Mouse (Mus musculus) E14TG2a.4 (cell line): Measurements from ENCODE around the gene Aco2.
A peak's percentile ranks its signal among the peaks of the same experiment; 100 is the strongest.

Experiments used
- H3K27me3 ChIP-seq: 2 replicates; pipeline ENCODE4 v1.6.1; 2014; ENCODE audit warnings: low read length, control low read depth; ENCODE audit not compliant: insufficient read depth
- H3K36me3 ChIP-seq: 2 replicates; pipeline ENCODE4 v1.6.1; 2014; ENCODE audit warnings: low read length, control low read depth; ENCODE audit not compliant: insufficient read depth
- H3K4me1 ChIP-seq: replicated peaks from 2 replicates; pipeline ENCODE4 v1.6.1; 2014; ENCODE audit warnings: low read depth, low read length, control low read depth
- H3K4me3 ChIP-seq: replicated peaks from 2 replicates; pipeline ENCODE4 v1.5.1; 2014; ENCODE audit warnings: mild to moderate bottlenecking, low read length
- H3K9me3 ChIP-seq: 2 replicates; pipeline ENCODE4 v1.6.1; 2014; ENCODE audit warnings: low read length, control low read depth
- CTCF ChIP-seq: conservative IDR thresholded peaks from 2 replicates; pipeline ENCODE4 v1.5.1; 2014; ENCODE audit warnings: low read length
- NANOG ChIP-seq: IDR thresholded peaks from 2 replicates; pipeline ENCODE4 v1.6.1; 2014; ENCODE audit warnings: borderline replicate concordance, low read length, mixed read lengths
- POU5F1 ChIP-seq: IDR thresholded peaks from 2 replicates; pipeline ENCODE4 v1.6.1; 2014; ENCODE audit warnings: low read length, borderline replicate concordance

The Aco2 gene

GRCm38 (mm10) chr15:81917621-81918463, 45.7 kb downstream of the Aco2 start:
- TF ChIP-seq POU5F1 (no peak), CTCF (peak; percentile 78)
- no peak overlapping the region for H3K4me3 ChIP-seq
- H3K36me3 ChIP-seq = peaks cover 96% of the 10 kb centered on the region
- peaks cover 83% of the 10 kb centered on the region for H3K4me1 ChIP-seq
- no peaks in the 10 kb centered on the region for H3K27me3 ChIP-seq
- no peaks in the 10 kb centered on the region for H3K9me3 ChIP-seq

GRCm38 (mm10) chr15:81919062-81919461, 47.0 kb downstream of the Aco2 start:
- Histone ChIP-seq H3K4me3 (no peak overlapping the region), H3K9me3 (no peaks in the 10 kb centered on the region), H3K4me1 (peaks cover 89% of the 10 kb centered on the region), H3K27me3 (no peaks in the 10 kb centered on the region), H3K36me3 (peaks cover 95% of the 10 kb centered on the region)
- TF ChIP-seq POU5F1 = no peak
- no peak for TF ChIP-seq NANOG
- TF ChIP-seq CTCF = no peak

GRCm38 (mm10) chr15:81920546-81921217, 48.6 kb downstream of the Aco2 start:
- TF ChIP-seq NANOG = no peak

GRCm38 (mm10) chr15:81921255-81921654, 49.1 kb downstream of the Aco2 start:
- TF ChIP-seq CTCF = no peak
- no peak for TF ChIP-seq NANOG
- TF ChIP-seq POU5F1 = no peak
- no peaks in the 10 kb centered on the region for H3K27me3 ChIP-seq
- H3K4me3 ChIP-seq = no peak overlapping the region
- H3K4me1 ChIP-seq = peaks cover 86% of the 10 kb centered on the region
- peaks cover 82% of the 10 kb centered on the region for H3K36me3 ChIP-seq
- no peaks in the 10 kb centered on the region for H3K9me3 ChIP-seq

More at GRCm38 (mm10) chr15:81920546-81921217, 48.6 kb downstream of the Aco2 start:
- Histone ChIP-seq H3K27me3 (no peaks in the 10 kb centered on the region), H3K36me3 (peaks cover 88% of the 10 kb centered on the region), H3K9me3 (no peaks in the 10 kb centered on the region), H3K4me3 (no peak overlapping the region), H3K4me1 (peaks cover 91% of the 10 kb centered on the region)

GRCm38 (mm10) chr15:81924933-81925332, 52.8 kb downstream of the Aco2 start:
- no peaks in the 10 kb centered on the region for H3K9me3 ChIP-seq
- H3K36me3 ChIP-seq = peaks cover 46% of the 10 kb centered on the region
- no peaks in the 10 kb centered on the region for H3K27me3 ChIP-seq
- H3K4me1 ChIP-seq = peaks cover 59% of the 10 kb centered on the region
- H3K4me3 ChIP-seq = peak overlapping the region; percentile 96
- TF ChIP-seq POU5F1 = no peak
- no peak for TF ChIP-seq CTCF
- no peak for TF ChIP-seq NANOG

GRCm38 (mm10) chr15:81925760-81926445, 53.8 kb downstream of the Aco2 start, which contains the start of gene Polr3h:
TSS of gene Polr3h (minus strand) at chr15:81926240.
- peaks cover 39% of the 10 kb centered on the region for H3K36me3 ChIP-seq
- H3K4me1 ChIP-seq = peaks cover 51% of the 10 kb centered on the region
- no peaks in the 10 kb centered on the region for H3K9me3 ChIP-seq
- no peaks in the 10 kb centered on the region for H3K27me3 ChIP-seq
- TF ChIP-seq NANOG (no peak), POU5F1 (no peak)
- peak within 1 kb of the TSS; percentile 96 for H3K4me3 ChIP-seq

GRCm38 (mm10) chr15:81926446-81926822, 54.3 kb downstream of the Aco2 start:
- H3K36me3 ChIP-seq = peaks cover 34% of the 10 kb centered on the region
- TF ChIP-seq POU5F1 (no peak), CTCF (no peak)

GRCm38 (mm10) chr15:81927741-81928140, 55.6 kb downstream of the Aco2 start:
- peaks cover 20% of the 10 kb centered on the region for H3K36me3 ChIP-seq
- no peaks in the 10 kb centered on the region; the same call in 1 of the 2 replicates for H3K27me3 ChIP-seq
- H3K4me1 ChIP-seq = peaks cover 40% of the 10 kb centered on the region
- H3K9me3 ChIP-seq = no peaks in the 10 kb centered on the region
- TF ChIP-seq POU5F1 (no peak), CTCF (no peak), NANOG (no peak)
- H3K4me3 ChIP-seq = no peak overlapping the region

More at GRCm38 (mm10) chr15:81926446-81926822, 54.3 kb downstream of the Aco2 start:
- Histone ChIP-seq H3K4me3 (no peak overlapping the region), H3K27me3 (no peaks in the 10 kb centered on the region), H3K4me1 (peaks cover 45% of the 10 kb centered on the region), H3K9me3 (no peaks in the 10 kb centered on the region)
